In genomic region chr6:91684474-91684829, GRCm38 (mm10) we compare ENCODE assay signal across 8 mouse cellular contexts. TPM values are rescaled to one million over a fixed set of nuclear protein-coding genes. Genes with fewer than 3 reads are reported as not detected.
DNase-seq lines count a peak whose midpoint lies in the region; ATAC-seq and TF ChIP-seq lines count a peak whose summit lies in the region.

No protein-coding gene starts in this region.

- DNase-seq in lung, adult 2 months = no peak
- no peak for DNase-seq in lung, adult 18-20 months
- DNase-seq in embryonic facial prominence, embryonic 10.5 days (ENCODE audit: low spot score) = no peak
- DNase-seq in hindbrain, embryonic 11.5 days (ENCODE audit: low spot score) = no peak
- peak; percentile 28 for DNase-seq in retina, postnatal 1 day
- DNase-seq in spleen, adult 12 weeks (ENCODE audit: low spot score) = no peak
- no peak for DNase-seq in T-cell, adult 2 months (ENCODE audit: low spot score)

- peak; percentile 30; the same call in 1 of the 2 replicates for TF ChIP-seq POLR2A in lung, adult 2 months (IDR thresholded peaks at IDR 0.05; ENCODE audit: borderline replicate concordance, extremely low read depth, low read depth, low read length)

- peak; percentile 60 for ATAC-seq in hindbrain, embryonic 11.5 days (ENCODE audit: low FRiP score)
- ATAC-seq in liver, embryonic 15.5 days (ENCODE audit: insufficient read depth) = peak; percentile 33

- peak overlapping the region; percentile 67 for H3K4me3 ChIP-seq in lung, adult 2 months (replicated peaks; ENCODE audit: extremely low read depth, low read depth, low read length)
- H3K4me3 ChIP-seq in embryonic facial prominence, embryonic 10.5 days = peak overlapping the region; percentile 85
- H3K4me3 ChIP-seq in hindbrain, embryonic 11.5 days (ENCODE audit: low read depth, low read length) = peak overlapping the region; percentile 86
- peak overlapping the region; percentile 83 for H3K4me3 ChIP-seq in liver, embryonic 15.5 days (replicated peaks)

- under 1% methylated on average over 13 of the region's 13 CpGs for WGBS in lung, adult 2 months
- 7% methylated on average over 13 of the region's 13 CpGs for WGBS in embryonic facial prominence, embryonic 10.5 days
- WGBS in hindbrain, embryonic 11.5 days = 9% methylated on average over 13 of the region's 13 CpGs
- 0% methylated on average over 13 of the region's 13 CpGs for WGBS in liver, embryonic 15.5 days (ENCODE audit: insufficient replicate concordance)

- H3K27ac ChIP-seq in embryonic facial prominence, embryonic 10.5 days (replicated peaks) = peak overlapping the region; percentile 96
- H3K27ac ChIP-seq in hindbrain, embryonic 11.5 days (ENCODE audit: low read depth, low read length) = peak overlapping the region; percentile 96
- H3K27ac ChIP-seq in liver, embryonic 15.5 days (replicated peaks) = peak overlapping the region; percentile 90

- H3K4me1 ChIP-seq in lung, adult 2 months (ENCODE audit: control insufficient read depth, insufficient read depth, low read length) = peaks cover 25% of the 10 kb centered on the region
- H3K4me1 ChIP-seq in embryonic facial prominence, embryonic 10.5 days = peaks cover 59% of the 10 kb centered on the region
- H3K4me1 ChIP-seq in hindbrain, embryonic 11.5 days (replicated peaks; ENCODE audit: control insufficient read depth, insufficient read depth, low read length) = peaks cover 10% of the 10 kb centered on the region
- H3K4me1 ChIP-seq in liver, embryonic 15.5 days (replicated peaks) = peaks cover 67% of the 10 kb centered on the region

- peak overlapping the region; percentile 69 for H3K4me2 ChIP-seq in hindbrain, embryonic 11.5 days (replicated peaks; ENCODE audit: low read depth, low read length)
- H3K4me2 ChIP-seq in liver, embryonic 15.5 days = peak overlapping the region; percentile 99

- H3K36me3 ChIP-seq in embryonic facial prominence, embryonic 10.5 days (replicated peaks) = no peaks in the 10 kb centered on the region
- no peaks in the 10 kb centered on the region for H3K36me3 ChIP-seq in hindbrain, embryonic 11.5 days (ENCODE audit: control insufficient read depth, insufficient read depth, low read length)
- no peaks in the 10 kb centered on the region for H3K36me3 ChIP-seq in liver, embryonic 15.5 days (replicated peaks)

- H3K9ac ChIP-seq in hindbrain, embryonic 11.5 days (ENCODE audit: low read depth, low read length) = peak overlapping the region; percentile 93
- H3K9ac ChIP-seq in liver, embryonic 15.5 days = peak overlapping the region; percentile 92

- no peaks in the 10 kb centered on the region for H3K27me3 ChIP-seq in embryonic facial prominence, embryonic 10.5 days (replicated peaks; ENCODE audit: low read depth, poor library complexity, severe bottlenecking)
- H3K27me3 ChIP-seq in hindbrain, embryonic 11.5 days (ENCODE audit: control insufficient read depth, insufficient read depth, low read length) = no peaks in the 10 kb centered on the region
- no peaks in the 10 kb centered on the region for H3K27me3 ChIP-seq in liver, embryonic 15.5 days

- H3K9me3 ChIP-seq in embryonic facial prominence, embryonic 10.5 days = no peaks in the 10 kb centered on the region
- H3K9me3 ChIP-seq in hindbrain, embryonic 11.5 days (ENCODE audit: control insufficient read depth, low read length) = no peaks in the 10 kb centered on the region
- H3K9me3 ChIP-seq in liver, embryonic 15.5 days (replicated peaks) = no peaks in the 10 kb centered on the region

- TF ChIP-seq CTCF in lung, adult 2 months (IDR thresholded peaks at IDR 0.05; ENCODE audit: insufficient read depth, low read length) = no peak

RNA-seq across cellular contexts. Expression of gene Slc6a6, which starts 0.6 kb away (rescaled TPM):
- 178 and 228 TPM in 2 replicates for polyA plus RNA-seq in lung, adult 2 months (2012; rRNA removed)
- polyA plus RNA-seq in embryonic facial prominence, embryonic 10.5 days (2016; fragmentation: Nextera tagmentation; extraction: Ambion mirVana) = 55.5 and 59.2 TPM in 2 replicates
- 46.6 and 64.0 TPM in 2 replicates for polyA plus RNA-seq in hindbrain, embryonic 11.5 days (2014; fragmentation: Nextera tagmentation; extraction: Ambion mirVana)
- 19.5 and 20.1 TPM in 2 replicates for polyA plus RNA-seq in liver, embryonic 15.5 days (2015; fragmentation: Nextera tagmentation; extraction: Ambion mirVana)
